Mouse (Mus musculus) stomach, postnatal 0 days (tissue): ENCODE measurements at regions not wholly inside any gene's neighbourhood (a gene's known extent, or its start where the extent isn't known, plus 50 kb on each side); places are given as distances from the start of the nearest gene placed in this dataset.

ENCODE experiments used
- ATAC-seq: fragments of 200-750 bp; cut with Nextera tagmentation; 2 replicates; pipeline ENCODE4 v1.8.0; 2017; ENCODE audit not compliant: low FRiP score, low TSS enrichment
- DNase-seq: peaks from one replicate; pipeline ENCODE4 v3.0.0-alpha.2; 2016; ENCODE audit warnings: low spot score
- H3K27ac ChIP-seq: fragments of 300-500 bp; sonication (generic); replicated peaks from 2 replicates; pipeline ENCODE4 v1.5.1; 2014; ENCODE audit warnings: mild to moderate bottlenecking, control low read depth
- H3K27me3 ChIP-seq: fragments of 300-500 bp; sonication (generic); 2 replicates; pipeline ENCODE4 v1.6.1; 2014; ENCODE audit warnings: low read length; ENCODE audit not compliant: control insufficient read depth, insufficient read depth
- H3K36me3 ChIP-seq: fragments of 300-500 bp; sonication (generic); 2 replicates; pipeline ENCODE4 v1.6.1; 2014; ENCODE audit warnings: low read length, mixed read lengths; ENCODE audit not compliant: control insufficient read depth, insufficient read depth
- H3K4me1 ChIP-seq: fragments of 300-500 bp; sonication (generic); replicated peaks from 2 replicates; pipeline ENCODE4 v1.6.1; 2014; ENCODE audit warnings: antibody characterized with exemption; ENCODE audit not compliant: control insufficient read depth, insufficient read depth
- H3K4me2 ChIP-seq: fragments of 300-500 bp; sonication (generic); replicated peaks from 2 replicates; pipeline ENCODE4 v1.6.1; 2014; ENCODE audit warnings: low read depth, mild to moderate bottlenecking, control low read depth, moderate library complexity
- H3K4me3 ChIP-seq: fragments of 300-500 bp; sonication (generic); 2 replicates; pipeline ENCODE4 v1.5.1; 2014; ENCODE audit warnings: low read depth, low read length, control low read depth
- H3K9ac ChIP-seq: fragments of 300-500 bp; sonication (generic); 2 replicates; pipeline ENCODE4 v1.6.1; 2014; ENCODE audit warnings: mild to moderate bottlenecking, low read length, control low read depth, mixed read lengths
- H3K9me3 ChIP-seq: fragments of 300-500 bp; sonication (generic); 2 replicates; pipeline ENCODE4 v1.6.1; 2016; ENCODE audit warnings: low read length; ENCODE audit not compliant: control insufficient read depth
- CTCF ChIP-seq: IDR thresholded peaks from 2 replicates; pipeline ENCODE4 v1.5.1; 2016; ENCODE audit warnings: antibody characterized with exemption, low read depth, mild to moderate bottlenecking, moderate library complexity
- EP300 ChIP-seq: optimal IDR thresholded peaks from 2 replicates; pipeline ENCODE3; 2016; ENCODE audit warnings: antibody characterized with exemption
- WGBS: fragments of 180-500 bp; shearing (Covaris S2); extraction: QIAGEN DNeasy Blood & Tissue Kit; methylation state at CpG from one replicate; pipeline ENCODE4 v1.1.7; 2014; 5-methylcytosine and 5-hydroxymethylcytosine counted together

GRCm38 (mm10) chr9:68231131-68231530, 390.9 kb downstream of the Vps13c start:
- Histone ChIP-seq H3K27ac (no peak overlapping the region), H3K36me3 (no peaks in the 10 kb centered on the region), H3K9ac (no peak overlapping the region), H3K9me3 (no peaks in the 10 kb centered on the region), H3K4me1 (no peaks in the 10 kb centered on the region), H3K4me3 (no peak overlapping the region), H3K4me2 (no peak overlapping the region), H3K27me3 (no peaks in the 10 kb centered on the region)
- TF ChIP-seq EP300 (no peak), CTCF (no peak)
- ATAC-seq (no peak), DNase-seq (no peak)
- WGBS: 75% methylated on average over 3 of the region's 3 CpGs

- Histone ChIP-seq H3K4me2 (no peak overlapping the region), H3K36me3 (no peaks in the 10 kb centered on the region), H3K4me1 (no peaks in the 10 kb centered on the region), H3K4me3 (no peak overlapping the region), H3K27me3 (no peaks in the 10 kb centered on the region), H3K27ac (no peak overlapping the region), H3K9ac (no peak overlapping the region), H3K9me3 (no peaks in the 10 kb centered on the region)
- 42% methylated on average over 12 of the region's 12 CpGs for WGBS
- DNase-seq (no peak), ATAC-seq (no peak)
- no peak for TF ChIP-seq EP300
- TF ChIP-seq CTCF: no peak
These were observed 394.9 kb downstream of the Vps13c start for GRCm38 (mm10) chr9:68234979-68235649.

GRCm38 (mm10) chr9:68239121-68239520, 398.9 kb downstream of the Vps13c start:
- Histone ChIP-seq H3K4me3 (no peak overlapping the region), H3K36me3 (no peaks in the 10 kb centered on the region), H3K4me1 (no peaks in the 10 kb centered on the region), H3K4me2 (no peak overlapping the region), H3K27me3 (no peaks in the 10 kb centered on the region), H3K9ac (no peak overlapping the region), H3K9me3 (no peaks in the 10 kb centered on the region), H3K27ac (no peak overlapping the region)
- ATAC-seq (no peak), DNase-seq (no peak)
- TF ChIP-seq CTCF (no peak), EP300 (no peak)

GRCm38 (mm10) chr9:68239551-68239950, 399.4 kb downstream of the Vps13c start:
- Histone ChIP-seq H3K9me3 (no peaks in the 10 kb centered on the region), H3K36me3 (no peaks in the 10 kb centered on the region), H3K4me2 (no peak overlapping the region), H3K27me3 (no peaks in the 10 kb centered on the region), H3K4me1 (no peaks in the 10 kb centered on the region), H3K9ac (no peak overlapping the region), H3K4me3 (no peak overlapping the region), H3K27ac (no peak overlapping the region)
- DNase-seq: no peak
- no peak for TF ChIP-seq EP300
- TF ChIP-seq CTCF: no peak
- ATAC-seq: no peak
- WGBS: 93% methylated on average over 5 of the region's 5 CpGs

- 48% methylated on average over 16 of the region's 16 CpGs for whole genome bisulfite sequencing
These were observed 403.6 kb upstream of the Rora start for GRCm38 (mm10) chr9:68250011-68250410.

GRCm38 (mm10) chr9:68254218-68254617, 399.4 kb upstream of the Rora start:
- Histone ChIP-seq H3K9me3 (no peaks in the 10 kb centered on the region), H3K4me2 (no peak overlapping the region), H3K4me1 (no peaks in the 10 kb centered on the region), H3K36me3 (no peaks in the 10 kb centered on the region), H3K4me3 (no peak overlapping the region), H3K27ac (no peak overlapping the region), H3K27me3 (no peaks in the 10 kb centered on the region), H3K9ac (no peak overlapping the region)
- peak; percentile 23 for DNase-seq
- 49% methylated on average over 3 of the region's 3 CpGs for WGBS
- no peak for ATAC-seq
- TF ChIP-seq EP300 (no peak), CTCF (peak; percentile 64)

More at GRCm38 (mm10) chr9:68250011-68250410, 403.6 kb upstream of the Rora start:
- no peak overlapping the region for H3K4me3 ChIP-seq
- H3K9me3 ChIP-seq: no peaks in the 10 kb centered on the region
- no peak for TF ChIP-seq EP300
- no peak for TF ChIP-seq CTCF
- DNase-seq: no peak
- H3K4me1 ChIP-seq: no peaks in the 10 kb centered on the region
- no peak overlapping the region for H3K27ac ChIP-seq
- no peak for ATAC-seq
- no peak overlapping the region for H3K4me2 ChIP-seq
- no peaks in the 10 kb centered on the region for H3K27me3 ChIP-seq
- H3K9ac ChIP-seq: no peak overlapping the region
- no peaks in the 10 kb centered on the region for H3K36me3 ChIP-seq
